Mouse (Mus musculus) heart, adult 9 months (tissue): Measurements from ENCODE around the gene Galnt11.
"Not testable (repeated sequence)": the region's sequence is repeated elsewhere in the genome, so short reads cannot be mapped to it uniquely, and the experiment has no call there.

Source experiments
- DNase-seq, 2 experiments: peaks; one replicate each; pipeline ENCODE4 v3.0.0; 2022; ENCODE audit warnings: low spot score in 2 of 2

Galnt11 gene

DNA sequence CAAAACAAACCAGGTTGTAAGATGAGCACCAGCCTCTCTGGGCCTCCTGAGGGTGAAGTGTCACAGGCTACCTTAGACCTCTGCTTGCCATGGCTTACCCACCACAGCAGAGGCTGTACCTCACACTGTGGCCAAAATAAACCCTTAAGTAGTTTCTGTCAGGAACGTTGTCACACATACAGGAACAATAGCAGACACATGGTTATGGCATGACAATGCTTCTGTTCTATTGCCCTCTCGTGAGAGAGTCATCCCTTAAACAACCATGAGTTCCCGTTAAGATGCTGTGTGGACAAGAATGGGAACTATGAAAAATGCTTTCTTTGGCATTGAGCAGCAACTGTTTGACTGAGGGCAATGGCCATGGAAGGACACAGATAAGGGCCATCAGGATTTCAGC lies at the start of gene Galnt11:
Galnt11 (plus strand) TSS at position 301 of the 400 bp plus-strand sequence.
- DNase-seq, result no peak

DNA sequence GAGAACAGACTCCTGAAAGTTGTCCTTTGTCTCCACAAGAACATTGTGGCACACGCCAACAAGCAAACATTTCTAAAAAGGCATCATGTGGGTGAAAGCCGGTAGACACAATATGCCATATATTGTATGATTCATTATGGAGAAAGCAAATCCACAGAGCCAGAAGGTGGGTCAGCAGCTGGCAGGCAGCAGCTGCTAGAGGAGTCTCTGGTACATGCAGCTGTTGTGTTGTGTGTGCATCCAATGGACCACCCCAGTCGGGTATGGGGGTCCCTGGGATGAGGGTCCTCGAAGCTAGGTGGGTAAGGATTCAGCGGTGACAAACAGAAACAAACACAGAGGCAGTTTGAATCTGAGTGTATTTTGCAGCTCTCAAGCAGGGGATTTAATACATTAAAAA lies 43.8 kb upstream of the Galnt11 start:
- DNase-seq, result not testable (repeated sequence)

DNA sequence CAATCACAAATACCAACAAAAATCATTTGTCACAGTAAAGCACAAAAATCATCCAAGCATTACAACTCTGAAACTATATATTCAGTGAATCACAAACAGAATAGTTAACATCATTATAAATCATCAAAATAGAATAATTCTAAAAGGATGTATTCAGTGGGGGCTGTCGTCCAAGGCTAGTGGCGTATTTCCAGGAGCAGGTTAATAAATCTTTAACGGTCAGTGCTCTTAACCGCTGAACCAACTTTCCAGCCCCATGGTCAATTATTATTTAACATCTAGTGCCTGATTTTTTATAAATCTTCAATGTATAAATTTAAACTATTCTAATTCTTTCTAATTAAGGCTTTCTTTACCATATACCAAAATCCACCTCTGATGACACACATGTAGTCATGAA lies 43.2 kb upstream of the Galnt11 start:
- DNase-seq, result not testable (repeated sequence)

DNA sequence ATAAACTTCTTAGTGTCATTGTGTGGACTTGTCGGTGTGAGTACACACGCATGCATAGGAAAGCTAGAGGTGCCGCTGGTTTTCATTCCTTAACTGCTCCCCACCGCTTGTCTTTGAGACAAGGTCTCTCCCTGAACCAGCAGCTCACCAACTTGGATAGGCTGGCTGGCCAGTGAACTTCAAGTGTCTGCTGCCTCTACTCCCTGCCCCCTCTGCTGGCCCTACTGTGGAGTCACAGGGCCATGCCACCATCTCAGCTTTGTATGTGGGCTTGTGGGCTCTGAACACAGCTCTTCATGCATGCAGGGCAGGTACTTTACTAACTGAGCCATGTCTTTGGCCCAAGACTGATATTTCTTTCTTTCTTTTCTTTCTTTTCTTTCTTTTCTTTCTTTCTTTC lies 42.4 kb upstream of the Galnt11 start:
- no peak for DNase-seq

DNA sequence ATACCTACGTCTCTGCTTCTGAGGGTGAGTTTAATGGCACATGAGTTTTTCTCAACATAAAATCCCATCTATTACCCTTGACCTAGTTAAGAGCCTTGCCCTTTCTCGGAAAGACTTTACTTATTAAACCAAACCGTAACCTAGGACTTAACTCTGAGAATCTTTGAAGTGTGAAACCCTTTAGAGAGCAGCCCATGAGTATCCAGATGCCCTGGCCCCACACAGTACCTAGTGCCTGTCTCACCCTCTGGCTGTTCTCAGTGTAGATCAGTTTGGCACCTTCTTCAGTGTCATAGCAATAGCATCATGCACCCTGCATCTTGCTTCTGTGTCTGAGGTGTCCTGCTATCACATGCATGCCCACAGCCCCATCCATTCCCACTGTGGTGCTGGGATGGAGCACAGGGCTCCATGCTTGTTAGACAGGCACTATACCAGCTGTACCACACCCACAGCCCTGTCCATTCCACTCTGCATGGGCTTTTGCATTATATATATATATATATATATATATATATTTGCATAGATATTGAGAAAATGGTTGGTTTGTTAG lies 41.7 kb upstream of the Galnt11 start:
- no peak for DNase-seq

DNA sequence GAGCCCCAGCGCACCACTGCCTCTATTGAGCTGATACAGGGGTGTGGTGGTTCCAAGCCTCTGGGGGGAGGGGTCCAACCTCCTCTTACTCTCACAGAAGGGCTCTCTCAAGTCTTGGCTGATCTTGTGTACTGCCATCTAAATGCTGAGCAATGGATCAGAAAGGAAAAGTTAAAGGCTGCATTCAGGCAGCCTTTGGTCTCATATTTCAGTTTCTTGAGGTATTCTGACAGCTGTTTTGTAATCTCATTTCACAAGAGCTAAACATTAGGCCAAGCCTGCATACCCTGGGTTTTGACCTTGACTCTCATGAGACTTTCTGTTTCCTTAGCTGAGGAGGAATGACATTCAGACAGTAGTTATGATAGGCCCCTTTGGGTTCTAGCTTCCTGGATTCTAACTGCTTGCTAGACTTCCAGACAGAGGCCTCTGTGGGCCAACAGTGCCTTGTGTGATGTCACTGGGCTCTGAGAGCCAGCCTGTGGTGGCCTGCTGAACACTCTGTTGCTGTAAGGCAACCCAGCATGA lies 40.6 kb upstream of the Galnt11 start, which contains the start of gene Galntl5:
Galntl5 (plus strand) TSS at position 457 of the 528 bp plus-strand sequence.
- peak; percentile 10 to 13 for DNase-seq

DNA sequence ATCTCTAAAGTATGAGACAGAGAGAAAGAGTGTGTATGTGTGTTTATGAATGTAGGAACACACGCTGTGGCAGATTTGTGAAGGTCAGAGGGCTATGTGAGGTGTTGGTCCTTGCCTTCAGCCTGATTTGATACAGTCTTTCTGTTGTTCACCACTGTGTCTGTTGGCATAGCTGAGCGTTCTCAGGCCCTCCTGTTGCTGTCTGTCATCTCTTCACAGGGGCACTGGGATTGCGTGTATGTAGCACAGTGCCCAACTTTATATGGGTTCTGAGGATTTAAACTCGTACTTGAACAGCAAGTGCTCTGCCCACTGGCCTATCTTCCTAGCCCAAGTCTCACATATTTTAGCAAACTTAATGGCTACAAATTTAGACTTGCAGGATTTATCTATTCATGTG lies 38.1 kb upstream of the Galnt11 start:
- DNase-seq, result no peak

DNA sequence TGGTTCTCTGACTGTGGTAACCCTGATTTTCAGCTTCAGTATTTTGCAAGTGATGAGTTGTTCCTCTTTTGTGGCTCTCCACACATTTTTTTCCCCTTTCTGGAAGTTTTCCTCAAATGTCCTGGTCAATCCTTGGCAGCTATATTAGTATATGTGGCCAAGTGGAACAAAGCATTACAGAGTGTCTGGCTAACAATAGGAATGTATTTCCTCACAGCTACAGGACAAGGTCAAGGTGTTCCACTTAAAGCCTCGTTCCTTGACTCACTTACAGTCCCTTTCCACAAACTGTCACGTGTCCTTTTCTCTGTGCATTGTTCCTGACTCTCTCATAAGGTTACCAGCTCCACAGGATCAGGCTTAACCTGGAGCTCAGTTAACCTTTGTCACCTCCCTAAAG lies 37.1 kb upstream of the Galnt11 start:
- DNase-seq, result no peak

DNA sequence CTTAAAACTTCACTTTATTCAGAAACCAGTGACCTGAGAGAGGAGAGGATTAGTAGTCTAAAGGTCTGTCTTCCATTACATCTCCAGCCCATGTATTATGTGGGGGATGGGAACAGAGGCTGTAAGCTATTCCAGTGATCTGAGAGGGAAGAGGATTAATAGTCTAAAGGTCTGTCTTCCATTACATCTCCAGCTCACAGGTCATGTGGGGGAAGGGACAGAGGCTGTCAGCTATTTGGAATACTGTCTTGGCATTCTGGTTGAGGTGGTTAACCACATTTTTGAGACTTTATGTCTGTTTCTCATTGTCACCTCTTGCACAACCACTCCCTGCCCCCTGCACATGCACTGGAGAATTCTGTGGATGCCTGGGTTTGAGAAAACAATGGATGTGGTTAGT lies 34.0 kb upstream of the Galnt11 start:
- DNase-seq, result no peak

DNA sequence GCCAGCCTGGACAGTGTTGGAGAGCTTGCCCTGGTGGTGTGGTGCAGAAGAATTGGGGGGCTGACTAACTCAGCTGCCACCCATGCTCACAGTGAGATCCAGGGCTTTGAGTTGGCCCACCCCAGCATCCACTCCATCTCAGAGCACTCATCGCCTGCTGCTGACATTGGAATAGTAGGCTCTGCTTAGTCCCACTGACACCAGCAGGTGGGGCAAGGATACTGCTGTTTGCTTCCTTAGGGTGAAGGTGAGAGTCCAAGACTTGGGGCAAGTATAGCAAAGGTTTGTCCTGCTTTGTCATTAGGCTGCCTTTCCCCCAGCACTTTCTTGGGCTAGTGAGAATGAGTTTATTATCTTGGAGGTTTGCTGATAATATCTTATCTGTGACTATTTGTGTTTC lies 32.9 kb upstream of the Galnt11 start:
- DNase-seq, result no peak

DNA sequence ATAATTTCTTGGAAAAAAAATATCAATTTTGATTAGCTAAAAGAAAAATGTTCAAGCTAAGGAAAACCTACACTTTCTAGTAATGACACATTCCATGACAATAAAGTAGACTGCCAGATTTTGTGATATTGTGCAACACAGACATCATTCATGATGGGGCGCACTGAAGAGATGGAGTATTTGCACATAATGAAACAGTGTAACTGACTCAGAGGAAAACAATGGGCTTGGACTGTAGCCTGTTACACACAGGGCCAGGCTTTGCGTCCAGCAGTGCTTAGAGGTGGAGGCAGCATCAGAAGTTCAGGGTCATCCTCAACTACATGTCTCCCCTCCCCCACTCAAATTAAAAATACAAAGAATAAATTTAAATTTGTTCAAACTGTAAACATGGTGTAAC lies 31.2 kb upstream of the Galnt11 start:
- no peak for DNase-seq

DNA sequence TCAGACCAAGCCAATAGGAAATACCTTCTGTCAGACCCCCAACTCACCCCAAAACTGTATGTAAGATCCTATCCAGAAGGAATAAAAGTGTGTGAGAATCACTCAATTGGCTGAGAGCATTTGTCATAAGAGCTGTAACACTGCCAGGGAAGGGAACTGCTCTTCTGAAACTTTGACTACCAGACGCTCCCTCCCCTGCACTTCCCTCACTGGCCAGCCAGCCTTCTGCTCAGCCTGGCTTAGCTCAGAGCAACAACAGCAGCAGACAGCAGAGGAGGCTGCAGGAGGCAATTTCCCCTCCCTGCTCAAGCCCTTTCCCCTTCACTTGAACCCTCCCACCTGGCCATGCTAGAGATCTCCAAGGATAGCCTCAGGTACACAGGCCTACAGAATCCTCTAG lies 9.8 kb upstream of the Galnt11 start:
- DNase-seq, result no peak

DNA sequence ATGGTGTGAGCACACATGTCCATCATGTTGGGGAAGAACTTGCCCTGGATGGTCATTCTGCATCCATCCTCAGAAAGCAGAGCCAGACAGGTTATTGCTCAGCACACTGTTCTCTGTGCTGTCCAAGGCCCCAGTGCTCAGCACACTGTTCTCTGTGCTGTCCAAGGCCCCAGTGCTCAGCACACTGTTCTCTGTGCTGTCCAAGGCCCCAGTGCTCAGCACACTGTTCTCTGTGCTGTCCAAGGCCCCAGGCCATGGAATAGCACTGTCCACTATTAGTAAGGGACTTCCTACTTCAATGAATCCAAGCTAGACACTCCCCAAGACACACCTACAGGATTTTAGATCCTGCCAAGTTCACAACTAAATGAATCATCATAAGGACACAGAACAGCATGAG lies 8.5 kb upstream of the Galnt11 start:
- DNase-seq, result not testable (repeated sequence)

DNA sequence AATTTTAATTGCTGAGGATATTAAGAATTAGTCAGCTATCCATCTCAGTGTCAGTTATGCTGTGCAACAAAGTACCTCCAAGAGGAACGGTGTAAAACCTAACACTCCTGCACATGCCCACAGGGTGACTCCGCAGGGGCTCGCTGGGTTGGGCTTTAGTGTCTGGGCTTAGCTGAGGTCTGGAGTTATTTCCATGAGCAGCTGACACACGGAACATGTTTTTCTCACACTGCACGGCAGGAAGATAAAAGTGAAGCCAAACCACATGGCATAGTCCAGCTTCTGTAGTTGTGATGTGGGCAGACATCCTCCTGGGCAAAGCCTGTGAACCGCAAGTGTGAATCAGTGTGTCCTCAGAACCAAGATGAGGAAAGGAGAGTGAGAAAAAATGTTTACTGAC lies 6.7 kb upstream of the Galnt11 start:
- no peak for DNase-seq

DNA sequence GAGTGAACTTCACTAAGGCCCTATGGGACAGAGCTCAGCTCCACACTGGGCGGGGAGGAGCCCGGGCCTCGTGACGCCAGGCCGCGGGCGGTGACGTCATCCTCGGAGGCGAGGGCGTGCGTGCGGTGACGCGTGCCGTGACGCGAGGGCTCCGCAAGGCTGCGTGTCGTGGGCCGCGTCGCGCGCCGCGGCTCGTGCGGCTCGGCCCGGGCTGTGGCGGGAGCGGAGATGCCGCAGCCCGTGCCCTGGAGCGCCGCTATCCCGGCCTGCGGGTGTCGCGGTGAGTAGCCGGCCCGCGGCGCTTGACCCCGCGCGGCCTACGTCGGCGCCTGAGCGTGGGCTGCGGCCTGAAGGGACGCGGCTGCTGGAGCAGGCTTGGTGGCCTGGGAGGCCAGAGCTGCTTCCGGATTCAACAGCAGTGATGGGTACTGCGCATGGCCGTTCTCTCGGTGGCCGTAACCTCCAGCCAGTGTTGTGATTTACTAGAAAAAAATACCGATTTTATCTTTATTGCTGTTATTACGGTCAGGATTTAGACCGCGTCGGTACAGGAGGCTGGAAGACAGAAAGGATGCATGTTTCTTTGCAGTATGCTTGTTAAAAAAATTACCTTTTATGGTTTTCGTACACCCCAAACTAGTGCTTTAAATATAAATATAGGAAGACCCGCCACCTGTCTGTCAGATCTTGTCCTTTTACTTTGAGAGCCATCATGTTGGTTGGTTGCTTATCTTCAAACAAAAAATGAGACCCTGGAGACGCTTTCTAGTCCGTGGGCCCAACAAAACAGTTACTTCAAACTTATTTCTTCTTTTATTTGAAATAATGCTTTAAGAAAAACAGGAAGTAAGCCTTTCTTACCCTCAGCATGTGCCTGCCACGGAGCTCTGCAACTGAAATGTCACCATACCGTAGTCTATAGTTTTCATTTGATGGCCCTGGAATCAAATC lies 1.3 kb downstream of the Galnt11 start, which contains the start of gene E130116L18Rik:
E130116L18Rik (minus strand) TSS at position 402 of the 951 bp plus-strand sequence.
- DNase-seq, result peak; percentile 86 to 87

DNA sequence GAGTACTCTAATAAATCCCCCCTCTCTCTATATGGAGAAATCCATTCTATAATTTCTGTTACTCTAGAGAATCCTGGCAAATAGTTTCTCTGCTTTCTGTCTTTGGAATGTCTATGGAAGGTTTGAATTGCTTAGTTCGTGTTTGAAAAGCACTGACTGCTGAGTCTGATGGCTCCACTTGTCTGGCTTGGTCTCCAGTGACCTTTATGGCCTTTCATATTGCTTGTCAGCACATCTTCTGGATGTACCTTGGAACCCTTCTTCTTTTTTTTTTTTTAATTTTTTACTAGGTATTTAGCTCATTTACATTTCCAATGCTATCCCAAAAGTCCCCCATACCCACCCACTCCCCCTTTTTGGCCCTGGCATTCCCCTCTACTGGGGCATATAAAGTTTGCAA lies 2.7 kb downstream of the Galnt11 start:
- DNase-seq, result not testable (repeated sequence)

DNA sequence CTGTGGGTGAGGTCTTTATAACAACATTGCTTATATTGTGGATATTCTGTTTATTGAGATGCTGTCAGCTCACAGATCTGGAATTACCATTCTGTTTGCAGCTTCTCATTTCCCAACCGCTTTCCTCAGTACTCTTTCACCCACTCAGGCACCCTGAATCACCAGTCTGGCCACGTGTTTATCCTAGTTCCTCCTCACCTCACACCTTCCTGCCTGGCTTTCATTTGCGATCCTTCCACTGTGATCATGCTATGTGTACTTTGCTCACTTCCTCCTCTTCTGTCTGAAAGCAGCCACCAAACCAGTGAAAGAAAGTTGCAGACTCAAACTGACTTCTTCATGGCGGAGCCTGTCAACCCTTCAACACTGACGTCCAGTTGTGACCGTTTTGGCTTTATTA lies 21.4 kb downstream of the Galnt11 start:
- DNase-seq, result no peak

DNA sequence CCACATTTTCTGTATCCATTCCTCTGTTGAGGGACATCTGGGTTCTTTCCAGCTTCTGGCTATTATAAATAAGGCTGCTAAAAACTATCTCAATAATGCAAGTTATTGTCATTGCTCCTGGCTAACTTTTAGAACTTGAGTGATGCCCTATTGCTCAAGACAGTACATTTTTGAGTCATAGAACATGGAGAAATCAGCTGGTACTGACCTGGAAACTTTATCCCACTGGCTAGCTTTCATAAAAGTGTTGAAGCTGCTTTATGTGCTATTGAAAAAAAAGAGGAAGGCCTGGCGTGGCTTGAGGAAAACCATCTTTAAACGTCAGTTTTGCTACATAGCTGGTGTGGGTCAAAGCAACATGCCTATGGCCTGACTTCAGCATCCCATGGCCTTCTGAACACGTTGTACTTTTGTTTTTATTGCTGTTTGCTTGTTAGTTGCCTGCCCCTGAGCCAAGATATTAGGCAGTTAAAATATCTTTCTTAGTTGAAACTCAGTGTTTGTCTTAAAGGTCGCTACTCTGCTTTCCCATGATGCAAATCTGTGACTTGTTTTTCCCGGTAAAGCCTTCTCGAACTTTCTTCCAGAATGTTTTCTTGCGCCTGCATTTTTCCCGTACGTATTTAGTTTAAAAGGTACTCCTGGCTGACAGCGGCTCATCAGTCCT lies 24.2 kb downstream of the Galnt11 start:
- DNase-seq, result no peak

DNA sequence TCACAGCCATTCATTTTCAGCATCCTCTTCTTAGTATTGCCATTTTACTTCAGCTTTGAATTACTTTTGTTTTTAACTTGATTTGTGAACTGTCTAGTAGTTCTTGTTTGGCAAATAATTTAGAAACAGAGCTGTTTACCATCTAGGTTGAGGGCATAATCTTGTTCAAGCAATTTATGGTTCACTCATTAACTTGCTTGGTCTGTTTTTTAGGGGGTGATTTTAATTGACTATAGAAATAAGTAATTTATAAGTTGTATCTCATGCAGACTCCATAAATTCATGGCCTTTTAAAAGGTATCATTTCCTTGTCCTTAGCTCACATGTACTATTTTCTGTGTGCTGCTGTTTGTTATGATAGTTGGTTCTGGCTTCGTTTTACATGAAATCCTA lies 24.8 kb downstream of the Galnt11 start:
- no peak for DNase-seq

DNA sequence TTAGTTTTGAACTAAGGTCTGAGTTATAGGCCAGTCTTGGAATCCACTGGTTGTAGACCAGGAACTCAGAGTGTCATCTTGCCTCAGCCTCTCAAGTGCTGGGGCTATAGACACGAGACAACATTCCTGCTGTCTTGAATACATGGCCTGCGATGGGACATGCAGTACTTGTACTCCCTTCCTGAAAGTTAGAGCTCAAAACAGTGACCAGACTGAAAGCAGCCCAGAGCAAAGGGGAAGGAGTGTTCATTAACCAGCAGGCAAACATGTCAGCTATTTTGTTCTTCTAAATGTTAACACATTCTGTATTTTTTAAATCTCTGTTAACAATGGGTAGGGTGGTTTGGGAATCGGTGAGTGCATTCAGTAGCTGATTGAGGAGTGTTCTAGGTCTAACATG lies 25.3 kb downstream of the Galnt11 start:
- no peak for DNase-seq

DNA sequence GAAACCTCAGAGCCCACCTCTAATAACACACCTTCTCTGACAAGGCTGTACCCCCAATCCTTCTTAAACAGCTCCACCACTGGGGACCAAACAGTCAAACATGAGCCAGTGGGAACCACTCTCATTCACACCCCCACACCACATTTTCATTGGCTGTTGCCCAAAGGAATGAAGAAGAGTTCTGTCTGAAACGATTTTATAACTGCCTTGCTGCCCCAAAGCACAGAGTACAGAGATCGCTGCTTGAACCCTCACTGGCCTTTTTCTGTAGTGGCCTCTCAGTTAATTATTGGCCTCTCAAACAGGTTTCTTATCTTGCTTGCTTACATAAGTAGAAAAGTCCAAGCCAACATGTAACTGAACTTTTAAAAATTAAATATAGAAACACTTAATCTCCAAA lies 30.7 kb downstream of the Galnt11 start:
- DNase-seq, result no peak

DNA sequence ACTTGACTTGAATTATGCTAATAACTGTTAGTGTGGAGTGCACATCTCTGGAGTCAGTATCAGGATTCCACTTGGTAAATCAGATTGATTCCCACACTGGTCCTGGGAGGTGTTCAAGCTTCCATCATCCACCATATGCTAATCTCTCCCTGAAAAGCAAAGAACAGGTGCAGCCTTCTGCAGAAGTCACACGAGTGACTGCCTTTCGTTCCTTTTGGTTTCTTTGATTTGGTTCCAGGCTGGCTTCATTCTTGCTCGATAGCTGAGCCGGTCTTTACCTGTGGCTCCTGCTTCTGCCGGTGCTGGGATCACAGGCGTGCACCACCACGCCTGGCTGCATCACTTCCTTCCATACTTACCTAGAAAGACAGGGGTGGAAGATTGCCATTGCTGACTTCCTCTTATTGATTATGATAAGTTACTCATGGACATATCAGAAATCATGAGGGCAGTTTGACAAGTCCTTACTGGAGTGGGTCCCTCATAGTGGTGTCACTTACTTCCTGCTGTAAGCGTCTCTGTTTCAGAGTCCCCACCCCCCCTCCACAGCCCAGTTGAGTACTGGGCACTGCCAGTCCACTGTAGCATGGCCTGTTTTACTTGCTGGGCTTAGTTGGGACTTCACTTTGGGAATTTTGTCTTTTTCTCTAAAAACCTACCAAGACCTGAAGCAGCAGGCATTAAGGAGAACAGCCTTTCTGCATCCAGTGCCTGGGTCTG lies 31.3 kb downstream of the Galnt11 start:
- DNase-seq, result no peak
